Mouse (Mus musculus) cerebellum, adult 9-10 months (tissue): ENCODE data around the gene Immp2l.
"Not testable (repeated sequence)": the region's sequence is repeated elsewhere in the genome, so short reads cannot be mapped to it uniquely, and the experiment has no call there.

Source experiments
- DNase-seq: peaks from one replicate; pipeline ENCODE4 v3.0.0; 2022

Gene Immp2l

DNA sequence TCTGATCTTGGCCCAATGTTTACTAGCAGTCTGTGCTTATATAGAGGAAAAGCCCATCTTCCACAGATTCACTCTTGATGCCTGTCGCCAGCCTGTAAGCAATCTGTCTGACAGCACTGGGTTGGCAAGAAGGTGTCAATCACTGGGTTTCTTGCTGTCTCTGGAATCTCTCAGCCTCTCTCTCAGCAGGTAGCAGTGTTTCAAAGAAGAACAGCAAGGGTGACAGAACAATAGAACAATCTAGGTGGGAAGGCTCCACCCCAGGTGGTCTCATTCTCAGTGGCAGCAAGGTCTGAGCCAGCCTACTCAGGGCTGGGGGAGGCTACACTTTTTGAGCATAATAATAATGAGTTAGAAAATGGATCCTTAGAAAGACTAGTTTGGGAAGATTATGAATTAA, 693.1 kb downstream of the Immp2l start:
- DNase-seq: no peak

DNA sequence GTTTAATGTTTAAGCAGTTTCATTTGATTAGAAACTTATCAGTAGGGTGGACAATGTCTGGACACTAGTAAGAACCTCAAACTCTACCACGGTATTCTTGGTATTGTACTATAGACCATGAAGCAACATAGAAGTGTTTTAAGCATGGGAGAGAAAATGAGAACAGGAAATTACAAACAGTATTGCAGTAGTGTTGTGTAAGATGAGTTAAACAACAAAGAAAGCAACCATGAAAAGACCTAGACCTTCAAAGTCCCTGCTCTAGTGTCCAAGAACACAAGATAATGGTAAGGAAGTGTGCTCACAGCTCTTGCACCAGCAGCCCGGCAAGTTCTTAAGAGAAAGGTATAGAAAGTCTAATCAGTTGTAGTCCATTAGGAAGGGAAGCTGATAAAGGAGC, 700.7 kb downstream of the Immp2l start:
- DNase-seq: no peak

DNA sequence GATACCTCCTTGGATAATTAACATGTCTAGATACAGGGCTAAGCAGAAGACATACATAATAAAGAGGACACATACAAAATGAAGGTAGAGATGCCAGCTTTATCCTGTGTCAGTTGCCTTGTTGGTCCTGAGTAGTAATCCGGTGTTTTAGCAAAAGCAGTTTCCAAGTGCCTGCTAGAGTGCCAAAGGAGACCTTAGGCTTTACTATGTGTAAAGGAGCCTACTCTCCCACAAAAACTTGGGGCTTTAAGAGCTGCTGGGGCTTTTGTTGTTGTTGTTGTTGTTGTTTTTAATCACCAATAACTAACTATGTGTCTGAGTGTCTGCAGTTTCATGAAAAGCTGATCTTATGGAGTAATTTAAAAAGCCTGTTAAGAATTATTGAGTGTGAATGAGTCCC, 702.8 kb downstream of the Immp2l start:
- no peak for DNase-seq

DNA sequence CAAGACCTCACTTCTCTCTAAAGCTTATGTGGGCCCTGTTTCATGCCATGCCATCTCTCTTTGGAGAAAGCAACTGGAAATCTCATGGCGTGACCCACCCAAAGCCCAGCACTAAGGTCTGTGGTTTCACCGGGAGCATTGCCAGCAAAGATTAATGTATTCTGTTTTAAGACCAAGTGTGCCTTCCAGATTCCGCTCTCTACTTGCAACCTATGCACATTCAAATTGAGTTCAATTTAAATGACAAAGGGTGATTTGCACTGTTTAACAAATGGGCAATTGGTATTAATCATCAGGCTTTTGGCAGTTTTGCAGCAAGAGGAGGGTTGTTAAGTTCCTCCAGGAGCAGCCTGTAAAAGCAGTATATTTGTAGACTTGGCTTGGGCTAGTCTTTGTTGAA, 703.3 kb downstream of the Immp2l start:
- no peak for DNase-seq

DNA sequence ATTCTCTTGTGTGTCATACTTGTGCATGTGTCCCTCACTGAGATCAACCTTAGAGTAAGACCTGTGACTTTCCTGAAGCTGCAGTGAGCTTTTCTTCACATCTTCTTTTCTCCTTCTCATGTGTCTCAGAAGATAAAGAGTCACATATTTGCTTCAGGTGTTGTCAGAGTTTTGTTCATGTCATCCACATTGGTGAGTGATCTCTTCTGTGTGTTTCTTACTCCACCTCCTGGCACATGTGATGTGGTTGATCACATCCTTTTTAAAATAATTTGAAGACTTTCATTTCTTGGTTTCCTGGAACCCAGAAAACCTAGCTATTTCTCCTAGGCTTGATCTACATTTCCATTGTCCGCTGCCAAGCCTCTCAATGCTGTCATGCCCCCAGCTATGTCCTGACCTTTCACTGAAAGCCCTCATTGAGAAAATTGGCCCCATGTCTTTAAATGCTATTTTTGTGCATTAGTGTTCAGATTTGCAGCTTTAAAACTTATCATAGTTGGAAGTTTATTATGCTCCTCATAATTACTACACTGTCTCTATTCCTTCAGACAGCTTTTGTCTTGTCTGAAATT, 704.0 kb downstream of the Immp2l start:
- DNase-seq: no peak

DNA sequence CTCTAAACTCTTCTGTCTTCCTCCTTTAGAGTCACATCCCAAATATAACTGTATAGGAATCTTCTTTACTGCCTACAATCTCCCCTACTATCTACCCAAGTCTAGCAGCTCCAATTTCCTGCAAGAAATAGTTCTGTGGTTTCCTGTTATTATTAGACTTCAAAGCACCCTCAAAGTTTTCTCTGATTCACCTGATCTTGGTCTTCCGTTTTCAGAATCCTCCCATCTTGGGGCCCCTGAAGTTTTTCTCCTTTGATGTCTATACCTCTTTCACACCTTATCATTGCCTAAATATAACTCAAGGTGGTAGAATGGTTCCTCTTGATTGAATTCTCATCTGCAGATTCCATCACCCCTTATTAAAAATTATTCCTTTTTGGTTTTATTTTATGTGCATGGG, 704.6 kb downstream of the Immp2l start:
- DNase-seq: no peak

DNA sequence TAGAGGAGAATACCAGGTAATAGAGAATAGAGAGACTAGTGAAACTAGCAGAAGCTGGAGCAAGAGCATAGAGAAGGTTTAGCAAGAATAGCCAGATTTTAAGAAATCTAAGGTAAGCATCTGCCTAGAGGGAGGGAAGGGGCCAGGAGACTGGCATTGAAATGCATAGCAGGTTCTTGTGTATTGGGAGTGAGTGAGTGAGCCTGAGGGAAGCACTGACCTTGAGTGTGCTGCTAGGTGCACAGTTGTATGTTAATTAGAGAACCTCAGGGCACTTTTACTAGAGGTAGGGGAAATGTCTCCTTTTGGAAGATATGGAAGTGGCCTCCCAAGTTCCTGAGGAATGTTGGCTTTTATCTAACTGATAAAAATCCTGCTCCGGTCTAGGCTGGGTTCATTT, 705.9 kb downstream of the Immp2l start:
- DNase-seq: no peak

- DNase-seq: peak; percentile 38
Observed at GRCm38 (mm10) chr12:41733168-41733567, 709.3 kb downstream of the Immp2l start.

GRCm38 (mm10) chr12:41742887-41743286, 719.0 kb downstream of the Immp2l start:
- no peak for DNase-seq

- DNase-seq: no peak
Observed at GRCm38 (mm10) chr12:41763396-41763795, 739.5 kb downstream of the Immp2l start.

GRCm38 (mm10) chr12:41773961-41774360, 750.1 kb downstream of the Immp2l start:
- no peak for DNase-seq

DNA sequence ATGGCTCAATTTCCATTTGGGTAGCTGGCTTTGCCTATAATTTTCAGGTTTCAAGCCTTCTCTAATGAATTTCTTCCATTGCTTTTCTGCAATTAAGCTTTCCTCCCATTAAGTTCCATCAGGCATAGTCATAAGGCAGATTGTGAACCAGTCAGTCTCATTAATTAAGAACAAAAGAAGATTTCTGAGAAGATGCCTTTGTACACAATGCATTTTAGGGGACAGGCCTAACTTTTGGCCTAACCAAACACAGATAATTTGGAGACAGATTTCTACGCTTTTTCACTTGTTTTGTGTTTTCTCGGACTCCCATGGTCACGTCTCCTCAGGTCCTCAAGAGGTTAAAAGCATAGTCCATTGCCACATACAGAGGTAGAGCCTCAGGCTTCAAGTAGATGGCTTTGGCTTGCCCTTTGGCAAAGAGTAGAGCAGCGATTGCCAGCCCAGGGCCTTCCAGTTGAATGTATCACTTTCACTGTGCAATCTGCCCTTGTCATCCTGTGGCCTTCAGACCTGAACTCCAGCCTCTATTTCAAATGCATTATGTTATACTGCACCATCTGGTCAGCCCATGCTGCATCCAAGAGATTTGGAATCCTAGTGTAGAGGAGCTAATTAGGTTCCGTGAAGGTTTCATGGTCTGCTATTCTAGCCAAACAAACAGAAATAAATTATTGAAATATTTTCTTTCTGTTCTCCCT, 750.9 kb downstream of the Immp2l start:
- DNase-seq: peak; percentile 90

GRCm38 (mm10) chr12:41777762-41778161, 753.9 kb downstream of the Immp2l start:
- not testable (repeated sequence) for DNase-seq

- not testable (repeated sequence) for DNase-seq
Observed at GRCm38 (mm10) chr12:41793681-41794080, 769.8 kb downstream of the Immp2l start.

DNA sequence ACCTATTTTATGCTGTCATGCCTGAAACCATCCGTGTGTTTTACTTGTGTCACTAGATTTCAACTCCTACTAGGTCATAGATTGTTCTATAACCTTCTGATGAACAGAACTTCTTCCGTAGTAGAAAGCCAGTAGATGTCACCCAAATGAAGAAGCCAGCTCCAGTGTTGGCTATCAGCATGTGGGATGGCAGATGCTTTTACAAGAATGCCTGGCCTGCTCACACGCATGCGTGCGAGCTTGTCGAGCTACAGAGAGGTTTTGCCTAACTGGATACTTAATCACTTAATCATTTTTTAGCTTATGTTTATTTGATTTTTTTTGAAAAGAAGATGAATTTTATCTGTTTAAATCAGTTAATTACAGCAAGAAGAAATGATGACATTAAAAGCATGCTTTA, 805.6 kb downstream of the Immp2l start:
- DNase-seq: no peak

- no peak for DNase-seq
Observed at GRCm38 (mm10) chr12:41831731-41832130, 807.8 kb downstream of the Immp2l start.

DNA sequence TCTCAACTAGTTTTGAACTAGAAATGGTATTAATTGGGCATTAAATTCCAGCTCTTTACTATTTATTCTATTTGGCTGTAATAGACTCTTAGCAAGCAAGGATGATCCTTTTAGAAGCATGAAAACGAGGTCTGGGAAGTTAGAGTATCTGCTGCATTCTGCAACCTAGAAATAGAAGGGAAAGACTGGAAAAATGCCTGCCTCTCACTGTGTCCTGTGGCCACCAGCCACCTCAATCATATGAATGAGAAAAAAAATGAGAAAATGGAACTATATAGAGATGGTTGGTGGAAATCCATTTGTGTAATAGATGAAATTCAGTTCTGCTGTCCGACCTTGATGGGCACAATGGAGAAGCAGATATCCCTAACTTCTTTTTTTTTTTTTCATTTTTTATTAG, 810.8 kb downstream of the Immp2l start:
- DNase-seq: no peak

DNA sequence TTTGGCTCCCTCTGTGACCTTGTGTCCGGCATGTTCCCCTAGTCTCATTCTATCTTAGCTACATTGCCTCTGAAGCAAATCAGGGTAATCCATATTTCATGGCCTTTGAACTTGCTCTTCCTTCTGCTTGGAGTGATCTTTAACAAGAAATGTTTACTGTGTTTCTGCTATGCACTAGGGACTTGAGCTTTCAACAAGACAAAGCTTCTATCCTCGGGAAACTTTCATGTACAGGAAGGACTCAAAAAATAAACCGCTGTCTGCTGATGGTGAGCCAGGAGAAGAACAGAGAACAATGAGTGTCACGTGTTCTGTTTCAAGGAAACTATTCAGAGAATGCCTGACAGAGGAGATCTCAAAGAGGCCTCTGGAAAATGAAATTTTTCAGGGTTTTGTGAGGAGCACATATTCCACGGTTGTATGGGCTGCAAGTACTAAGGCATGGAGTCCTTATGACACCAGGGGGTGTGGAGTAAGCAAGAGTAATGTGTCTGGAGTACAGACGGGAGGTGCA, 814.5 kb downstream of the Immp2l start:
- DNase-seq: no peak

- no peak for DNase-seq
Observed at GRCm38 (mm10) chr12:41839241-41839640, 815.4 kb downstream of the Immp2l start.

DNA sequence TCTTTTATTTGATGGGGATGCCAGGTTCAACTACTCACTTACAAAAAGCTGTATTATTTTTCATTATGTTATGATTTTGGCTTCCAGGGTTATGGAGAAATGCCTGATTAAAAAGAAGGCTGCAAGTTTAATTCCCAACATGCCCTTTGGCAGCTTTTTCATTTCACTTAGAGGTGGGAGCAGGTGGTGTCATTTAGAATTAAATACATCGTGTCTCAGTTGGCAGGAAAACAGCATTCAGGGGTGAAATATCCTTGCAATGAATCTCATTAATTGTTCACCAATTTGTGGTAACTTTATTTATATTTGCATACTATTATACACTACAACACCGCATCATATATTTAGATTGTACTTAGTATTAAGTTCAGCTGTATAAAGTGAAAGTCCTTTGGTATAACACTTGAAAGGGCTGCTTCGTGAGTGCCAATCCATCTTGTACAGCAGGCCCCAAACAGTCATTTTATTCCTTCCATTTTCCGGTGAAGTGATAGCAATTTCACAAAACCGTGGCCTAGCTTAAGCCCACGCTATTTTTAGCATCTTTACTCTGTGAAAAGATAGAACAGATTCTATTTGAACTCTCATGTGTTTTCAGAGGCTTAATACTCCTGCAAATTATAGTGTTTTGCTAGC, 818.9 kb downstream of the Immp2l start:
- DNase-seq: peak; percentile 11

DNA sequence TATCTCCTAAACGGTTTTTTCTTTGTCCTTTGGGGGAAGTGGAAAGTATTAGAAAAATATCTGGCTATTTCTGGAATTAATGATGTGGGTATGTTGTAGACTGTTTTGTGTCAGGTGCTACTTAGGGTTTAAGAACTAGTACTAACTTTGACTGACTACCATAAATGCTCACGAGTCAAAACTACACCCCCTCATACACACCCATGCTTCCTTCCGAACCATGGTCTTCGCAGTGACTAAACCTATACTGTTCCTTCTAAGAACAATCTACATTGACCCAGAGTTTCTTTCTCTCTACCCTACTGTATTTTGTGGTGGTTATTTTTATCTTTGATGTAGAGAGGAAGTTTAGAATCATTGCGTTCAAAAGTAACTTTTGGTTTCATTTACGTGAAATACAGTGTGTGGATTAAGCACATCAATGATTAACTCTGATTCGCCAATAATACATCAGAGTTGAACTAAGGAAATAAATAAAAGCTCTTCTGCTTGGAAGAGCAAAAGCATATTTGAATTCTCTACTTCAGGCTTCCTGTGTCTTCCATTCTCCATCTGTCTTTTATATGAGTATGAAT, 828.1 kb downstream of the Immp2l start:
- no peak for DNase-seq

- DNase-seq: not testable (repeated sequence)
Observed at GRCm38 (mm10) chr12:41859652-41860051, 835.8 kb downstream of the Immp2l start.

DNA sequence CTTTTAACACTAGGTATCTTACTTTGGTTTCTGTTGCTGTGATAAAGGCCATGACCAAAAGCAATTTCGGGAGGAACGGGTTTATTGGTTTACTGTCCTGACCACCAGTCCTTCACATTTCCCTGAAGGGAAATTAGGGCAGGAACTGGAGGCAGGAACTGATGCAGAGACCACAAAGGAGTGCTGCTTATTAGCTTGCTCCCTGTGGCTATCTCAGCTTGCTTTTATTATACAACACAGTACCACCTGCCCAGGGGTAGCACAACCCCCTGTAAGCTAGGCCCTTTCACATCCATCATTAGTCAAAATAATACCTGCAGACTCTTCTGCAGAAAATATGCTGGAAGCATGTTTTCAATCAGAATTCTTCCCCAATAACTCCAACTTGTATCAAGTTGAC, 844.4 kb downstream of the Immp2l start:
- DNase-seq: no peak

DNA sequence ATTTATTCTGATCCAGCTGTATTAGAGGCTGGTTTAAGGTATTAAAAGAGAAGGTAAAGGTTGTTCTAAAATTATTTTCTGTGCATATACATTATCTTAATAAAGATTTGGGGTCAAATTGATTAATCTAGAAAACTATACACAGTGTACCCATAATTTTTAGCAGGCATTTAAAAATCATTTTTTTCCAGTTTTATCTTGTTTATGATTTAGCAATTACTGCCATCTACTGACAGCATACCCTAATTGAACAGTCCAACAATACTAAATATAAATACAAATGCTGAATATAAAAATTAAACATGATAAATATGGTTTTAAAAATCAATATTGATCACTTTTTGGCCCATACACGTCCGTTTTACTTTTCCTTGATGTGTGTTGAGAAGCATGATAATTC, 850.1 kb downstream of the Immp2l start:
- DNase-seq: no peak
